Mouse (Mus musculus): ENCODE results near the gene Hist1h3a. TPM values are rescaled to one million over a fixed set of nuclear protein-coding genes. Genes with fewer than 3 reads are reported as not detected.

The Hist1h3a gene
- polyA plus RNA-seq, 1 experiment from 2014 or later = 2.2 TPM

DNA sequence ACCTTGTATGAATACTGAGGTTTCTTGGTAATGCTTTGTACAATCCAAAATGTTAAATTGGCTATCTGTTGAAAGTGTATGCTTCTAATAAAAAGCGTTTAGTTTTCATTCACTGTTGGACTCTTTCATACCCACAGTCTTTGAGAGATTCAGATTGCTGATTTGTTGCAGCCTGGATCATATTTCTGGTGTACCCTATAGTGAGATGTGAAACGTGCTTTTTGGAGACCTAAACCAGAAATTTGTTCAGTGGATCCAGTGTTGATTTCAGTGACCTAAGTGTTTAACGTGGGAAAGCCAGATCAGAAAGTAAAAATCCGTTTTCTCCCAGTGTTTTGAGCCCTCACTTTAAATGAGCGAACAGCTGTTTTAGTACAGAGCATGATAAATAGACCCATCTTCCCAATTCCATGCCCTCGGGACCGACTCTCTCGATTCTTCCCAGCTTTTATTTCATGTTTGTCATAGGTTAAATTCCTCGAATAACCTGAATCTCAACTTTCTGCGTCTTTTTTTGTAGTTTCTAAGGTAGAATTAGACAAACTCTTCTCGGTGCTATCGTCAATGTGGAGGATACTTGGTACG is 21.8 kb downstream of the Hist1h3a start:
- Histone ChIP-seq H3K9me3 (ENCODE audit: control insufficient read depth, low read length) (no peaks in the 10 kb centered on the region), H3K9ac (replicated peaks; ENCODE audit: low read length) (peak overlapping the region; percentile 57; the same call in 1 of the 2 replicates), H3K4me1 (ENCODE audit: control insufficient read depth, insufficient read depth, low read length) (peaks cover 19% of the 10 kb centered on the region), H3K36me3 (ENCODE audit: control insufficient read depth, insufficient read depth, low read length) (no peaks in the 10 kb centered on the region), H3K27me3 (ENCODE audit: control insufficient read depth, insufficient read depth, low read length) (no peaks in the 10 kb centered on the region), H3K4me2 (ENCODE audit: low read length) (peak overlapping the region; percentile 98), H3K27ac (replicated peaks; ENCODE audit: low read depth, low read length) (no peak overlapping the region), H3K4me3 (replicated peaks; ENCODE audit: low read depth, low read length) (peak overlapping the region; percentile 48)
- no peak for DNase-seq
- ATAC-seq (ENCODE audit: low FRiP score, low TSS enrichment) = no peak
- 34% methylated on average over 13 of the region's 13 CpGs for WGBS

GRCm38 (mm10) chr13:23739922-23740252 is 22.3 kb downstream of the Hist1h3a start:
- Histone ChIP-seq H3K4me3 (replicated peaks; ENCODE audit: low read depth, low read length) (peak overlapping the region; percentile 48), H3K36me3 (ENCODE audit: control insufficient read depth, insufficient read depth, low read length) (no peaks in the 10 kb centered on the region), H3K4me1 (ENCODE audit: control insufficient read depth, insufficient read depth, low read length) (peaks cover 19% of the 10 kb centered on the region), H3K4me2 (ENCODE audit: low read length) (peak overlapping the region; percentile 98), H3K9ac (replicated peaks; ENCODE audit: low read length) (peak overlapping the region; percentile 57; the same call in 1 of the 2 replicates), H3K27ac (replicated peaks; ENCODE audit: low read depth, low read length) (peak overlapping the region; percentile 78), H3K9me3 (ENCODE audit: control insufficient read depth, low read length) (no peaks in the 10 kb centered on the region), H3K27me3 (ENCODE audit: control insufficient read depth, insufficient read depth, low read length) (no peaks in the 10 kb centered on the region)
- DNase-seq (no peak), ATAC-seq (ENCODE audit: low FRiP score, low TSS enrichment) (no peak)
- WGBS = 2% methylated on average over 14 of the region's 14 CpGs

GRCm38 (mm10) chr13:23739069-23739921 is 22.9 kb downstream of the Hist1h3a start:
- H3K27ac ChIP-seq (replicated peaks; ENCODE audit: low read depth, low read length) = peak overlapping the region; percentile 78
- peak; percentile 85 for ATAC-seq (ENCODE audit: low FRiP score, low TSS enrichment)
- no peaks in the 10 kb centered on the region for H3K36me3 ChIP-seq (ENCODE audit: control insufficient read depth, insufficient read depth, low read length)
- H3K9ac ChIP-seq (replicated peaks; ENCODE audit: low read length) = peak overlapping the region; percentile 57; the same call in 1 of the 2 replicates
- DNase-seq = peak; percentile 92
- H3K4me1 ChIP-seq (ENCODE audit: control insufficient read depth, insufficient read depth, low read length) = peaks cover 19% of the 10 kb centered on the region
- no peaks in the 10 kb centered on the region for H3K27me3 ChIP-seq (ENCODE audit: control insufficient read depth, insufficient read depth, low read length)
- peak overlapping the region; percentile 98 for H3K4me2 ChIP-seq (ENCODE audit: low read length)
- no peaks in the 10 kb centered on the region for H3K9me3 ChIP-seq (ENCODE audit: control insufficient read depth, low read length)
- WGBS = under 1% methylated on average over 39 of the region's 39 CpGs
- peak overlapping the region; percentile 48 for H3K4me3 ChIP-seq (replicated peaks; ENCODE audit: low read depth, low read length)

- peak; percentile 94 for ATAC-seq (ENCODE audit: low FRiP score, low TSS enrichment)
- H3K9me3 ChIP-seq (ENCODE audit: control insufficient read depth, low read length) = no peaks in the 10 kb centered on the region
- under 1% methylated on average over 30 of the region's 38 CpGs for WGBS
These were observed 23.5 kb downstream of the Hist1h3a start, which contains the start of gene Hist1h1c for GRCm38 (mm10) chr13:23738677-23739068. Gene Hist1h1c, plus strand, starts transcription at chr13:23738808.

DNA sequence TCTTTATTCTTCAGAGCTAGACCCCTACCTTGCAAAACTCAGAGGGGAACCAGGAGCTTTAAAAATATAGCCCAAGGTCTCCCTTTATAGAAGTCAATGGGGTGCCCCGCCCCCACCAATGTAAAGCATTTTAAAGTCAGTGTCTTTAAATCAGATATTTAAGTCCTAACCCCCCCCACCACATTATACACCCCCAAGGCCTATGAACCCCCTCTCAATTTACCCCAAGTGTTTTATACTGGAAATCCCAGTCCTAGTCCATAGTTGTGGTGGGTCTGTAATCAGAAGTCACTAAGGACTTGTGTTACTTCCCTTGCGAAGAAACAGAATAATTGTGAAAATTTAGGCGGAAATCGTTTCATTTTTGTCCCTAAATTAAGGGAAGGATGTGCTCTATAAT is 24.1 kb downstream of the Hist1h3a start:
- H3K4me3 ChIP-seq (replicated peaks; ENCODE audit: low read depth, low read length) = peak overlapping the region; percentile 48
- no peaks in the 10 kb centered on the region for H3K27me3 ChIP-seq (ENCODE audit: control insufficient read depth, insufficient read depth, low read length)
- 17% methylated on average over 4 of the region's 4 CpGs for WGBS
- H3K4me1 ChIP-seq (ENCODE audit: control insufficient read depth, insufficient read depth, low read length) = peaks cover 19% of the 10 kb centered on the region
- ATAC-seq (ENCODE audit: low FRiP score, low TSS enrichment) (no peak), DNase-seq (no peak)
- no peaks in the 10 kb centered on the region for H3K36me3 ChIP-seq (ENCODE audit: control insufficient read depth, insufficient read depth, low read length)
- peak overlapping the region; percentile 98 for H3K4me2 ChIP-seq (ENCODE audit: low read length)
- no peaks in the 10 kb centered on the region for H3K9me3 ChIP-seq (ENCODE audit: control insufficient read depth, low read length)
- H3K27ac ChIP-seq (replicated peaks; ENCODE audit: low read depth, low read length) = peak overlapping the region; percentile 42
- peak overlapping the region; percentile 24; the same call in 1 of the 2 replicates for H3K9ac ChIP-seq (replicated peaks; ENCODE audit: low read length)

More at GRCm38 (mm10) chr13:23738677-23739068, 23.5 kb downstream of the Hist1h3a start, which contains the start of gene Hist1h1c:
- Histone ChIP-seq H3K9ac (replicated peaks; ENCODE audit: low read length) (peak within 1 kb of the TSS; percentile 57; the same call in 1 of the 2 replicates), H3K4me2 (ENCODE audit: low read length) (peak within 1 kb of the TSS; percentile 98), H3K36me3 (ENCODE audit: control insufficient read depth, insufficient read depth, low read length) (no peaks in the 10 kb centered on the region), H3K27me3 (ENCODE audit: control insufficient read depth, insufficient read depth, low read length) (no peaks in the 10 kb centered on the region), H3K27ac (replicated peaks; ENCODE audit: low read depth, low read length) (peak within 1 kb of the TSS; percentile 78), H3K4me1 (ENCODE audit: control insufficient read depth, insufficient read depth, low read length) (peaks cover 19% of the 10 kb centered on the region), H3K4me3 (replicated peaks; ENCODE audit: low read depth, low read length) (peak within 1 kb of the TSS; percentile 48)
- DNase-seq = peak; percentile 93

- Histone ChIP-seq H3K9me3 (ENCODE audit: control insufficient read depth, low read length) (no peaks in the 10 kb centered on the region), H3K27ac (replicated peaks; ENCODE audit: low read depth, low read length) (no peak overlapping the region), H3K9ac (replicated peaks; ENCODE audit: low read length) (no peak overlapping the region), H3K27me3 (ENCODE audit: control insufficient read depth, insufficient read depth, low read length) (no peaks in the 10 kb centered on the region), H3K4me1 (ENCODE audit: control insufficient read depth, insufficient read depth, low read length) (peaks cover 19% of the 10 kb centered on the region), H3K36me3 (ENCODE audit: control insufficient read depth, insufficient read depth, low read length) (no peaks in the 10 kb centered on the region), H3K4me3 (replicated peaks; ENCODE audit: low read depth, low read length) (no peak overlapping the region), H3K4me2 (ENCODE audit: low read length) (no peak overlapping the region)
- DNase-seq = no peak
- WGBS = 67% methylated on average over 5 of the region's 5 CpGs
- ATAC-seq (ENCODE audit: low FRiP score, low TSS enrichment) = no peak
These were observed 25.1 kb downstream of the Hist1h3a start for GRCm38 (mm10) chr13:23737091-23737490.

- DNase-seq = peak; percentile 78
- H3K9me3 ChIP-seq (ENCODE audit: control insufficient read depth, low read length) = no peaks in the 10 kb centered on the region
- WGBS = 25% methylated on average over 8 of the region's 8 CpGs
- H3K4me3 ChIP-seq (replicated peaks; ENCODE audit: low read depth, low read length) = no peak overlapping the region
- no peak overlapping the region for H3K27ac ChIP-seq (replicated peaks; ENCODE audit: low read depth, low read length)
- no peak overlapping the region for H3K9ac ChIP-seq (replicated peaks; ENCODE audit: low read length)
- H3K27me3 ChIP-seq (ENCODE audit: control insufficient read depth, insufficient read depth, low read length) = no peaks in the 10 kb centered on the region
- ATAC-seq (ENCODE audit: low FRiP score, low TSS enrichment) = no peak
- H3K36me3 ChIP-seq (ENCODE audit: control insufficient read depth, insufficient read depth, low read length) = no peaks in the 10 kb centered on the region
- H3K4me1 ChIP-seq (ENCODE audit: control insufficient read depth, insufficient read depth, low read length) = no peaks in the 10 kb centered on the region
- H3K4me2 ChIP-seq (ENCODE audit: low read length) = no peak overlapping the region
These were observed 29.9 kb downstream of the Hist1h3a start for GRCm38 (mm10) chr13:23732156-23732804.

GRCm38 (mm10) chr13:23730479-23730878 is 31.7 kb downstream of the Hist1h3a start:
- no peak overlapping the region for H3K27ac ChIP-seq (replicated peaks; ENCODE audit: low read depth, low read length)
- no peak overlapping the region for H3K4me2 ChIP-seq (ENCODE audit: low read length)
- H3K9ac ChIP-seq (replicated peaks; ENCODE audit: low read length) = no peak overlapping the region
- no peak overlapping the region for H3K4me3 ChIP-seq (replicated peaks; ENCODE audit: low read depth, low read length)
- WGBS = 63% methylated on average over 8 of the region's 8 CpGs
- H3K27me3 ChIP-seq (ENCODE audit: control insufficient read depth, insufficient read depth, low read length) = no peaks in the 10 kb centered on the region
- no peak for DNase-seq
- ATAC-seq (ENCODE audit: low FRiP score, low TSS enrichment) = no peak
- no peaks in the 10 kb centered on the region for H3K9me3 ChIP-seq (ENCODE audit: control insufficient read depth, low read length)
- H3K36me3 ChIP-seq (ENCODE audit: control insufficient read depth, insufficient read depth, low read length) = no peaks in the 10 kb centered on the region
- no peaks in the 10 kb centered on the region for H3K4me1 ChIP-seq (ENCODE audit: control insufficient read depth, insufficient read depth, low read length)
